Mouse (Mus musculus) stomach, postnatal 0 days (tissue): Measurements from ENCODE around the gene Eef1a2.

Source experiments
- CTCF ChIP-seq: IDR thresholded peaks from 2 replicates; pipeline ENCODE4 v1.5.1; 2016; ENCODE audit warnings: antibody characterized with exemption, low read depth, mild to moderate bottlenecking, moderate library complexity
- EP300 ChIP-seq: optimal IDR thresholded peaks from 2 replicates; pipeline ENCODE3; 2016; ENCODE audit warnings: antibody characterized with exemption

DNA sequence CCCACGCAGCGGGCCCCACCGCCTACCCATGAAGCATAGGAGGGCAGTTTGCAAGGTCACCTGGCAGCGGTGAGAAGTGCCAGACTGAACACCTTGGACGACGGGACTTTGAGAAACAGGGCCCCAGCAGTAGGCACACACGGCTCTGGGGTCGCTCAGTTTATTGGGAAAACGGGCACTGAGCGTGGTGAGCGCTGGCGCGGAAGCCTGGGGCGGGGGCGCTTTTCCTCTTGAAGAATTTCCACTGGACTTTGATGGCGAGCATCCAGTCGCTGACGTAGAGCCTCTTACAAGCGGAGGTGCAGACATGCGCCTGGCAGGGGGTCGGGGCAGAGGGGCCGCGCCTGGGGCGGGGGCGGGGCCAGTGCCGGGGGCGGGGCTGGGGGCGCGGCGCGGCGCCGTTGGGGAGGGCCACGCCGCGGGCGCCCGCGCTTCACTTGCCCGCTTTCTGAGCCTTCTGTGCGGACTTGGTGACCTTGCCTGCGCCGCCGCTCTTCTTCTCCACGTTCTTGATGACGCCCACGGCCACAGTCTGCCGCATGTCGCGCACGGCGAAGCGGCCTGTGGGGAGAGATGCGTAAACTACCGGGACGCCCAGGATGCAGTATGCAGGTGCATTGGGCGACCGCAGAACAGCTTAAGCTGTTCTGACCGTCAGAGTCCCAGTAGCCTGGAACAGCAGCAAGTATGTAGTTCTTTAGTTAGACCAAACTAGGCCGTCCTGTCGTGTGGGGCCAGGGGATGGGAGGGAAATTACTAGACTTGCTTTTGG lies 9.1 kb downstream of the Eef1a2 start:
- TF ChIP-seq CTCF = no peak
- TF ChIP-seq EP300 = no peak
